Mouse (Mus musculus): Measurements from ENCODE around the gene Inf2.

DNA sequence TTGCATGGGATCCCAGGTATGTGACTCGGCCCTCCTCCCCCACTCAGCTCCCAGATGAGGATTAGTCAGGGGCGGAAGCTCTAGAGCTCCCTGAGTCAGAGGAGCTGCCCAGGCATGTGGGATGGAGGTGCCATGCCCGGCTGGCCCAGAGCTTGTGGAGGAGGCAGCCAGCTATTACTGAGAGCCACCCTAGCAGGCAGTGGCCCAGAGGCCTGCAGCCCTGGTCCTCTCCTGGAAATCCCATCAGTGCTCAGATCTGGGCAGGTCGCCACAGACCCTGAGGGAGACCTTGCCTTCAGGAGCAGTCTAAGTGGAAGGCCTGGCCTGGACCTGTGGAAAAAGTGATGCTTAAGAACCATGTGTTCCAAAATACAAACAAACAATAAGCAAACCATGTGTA, 7.0 kb downstream of the Inf2 start:
- TF ChIP-seq CTCF (IDR thresholded peaks at IDR 0.05; ENCODE audit: low read depth), result no peak
- no peak for TF ChIP-seq EP300 (IDR thresholded peaks at IDR 0.05; ENCODE audit: low read depth)
